Mouse (Mus musculus): ENCODE data around the gene Myh14. TPM values are rescaled to one million over a fixed set of nuclear protein-coding genes. Genes with fewer than 3 reads are reported as not detected.
A peak's percentile ranks its signal among the peaks of the same experiment; 100 is the strongest.

Gene Myh14
- total and polyA plus RNA-seq, 2 experiments from 2014 or later = 6.9 to 8.8 TPM

GRCm38 (mm10) chr7:44565414-44565813 lies 105.2 kb downstream of the Myh14 start:
- 82% methylated on average over 6 of the region's 6 CpGs for WGBS
- no peaks in the 10 kb centered on the region for H3K36me3 ChIP-seq (ENCODE audit: insufficient read depth, low read length)
- H3K27me3 ChIP-seq (ENCODE audit: insufficient read depth, low read length) = no peaks in the 10 kb centered on the region
- no peak overlapping the region for H3K4me3 ChIP-seq (ENCODE audit: low read depth, low read length)
- DNase-seq (ENCODE audit: low spot score) (no peak), ATAC-seq (ENCODE audit: low FRiP score) (no peak)
- H3K27ac ChIP-seq (ENCODE audit: low read depth, low read length) = no peak overlapping the region
- no peak for TF ChIP-seq CTCF (IDR thresholded peaks at IDR 0.05)
- H3K4me2 ChIP-seq (ENCODE audit: low read depth, low read length, poor library complexity, severe bottlenecking) = no peak overlapping the region
- no peaks in the 10 kb centered on the region for H3K9me3 ChIP-seq (ENCODE audit: low read length)
- no peaks in the 10 kb centered on the region for H3K4me1 ChIP-seq (ENCODE audit: insufficient read depth, low read length)
- no peak overlapping the region for H3K9ac ChIP-seq (replicated peaks; ENCODE audit: low read length, poor library complexity, severe bottlenecking)

DNA sequence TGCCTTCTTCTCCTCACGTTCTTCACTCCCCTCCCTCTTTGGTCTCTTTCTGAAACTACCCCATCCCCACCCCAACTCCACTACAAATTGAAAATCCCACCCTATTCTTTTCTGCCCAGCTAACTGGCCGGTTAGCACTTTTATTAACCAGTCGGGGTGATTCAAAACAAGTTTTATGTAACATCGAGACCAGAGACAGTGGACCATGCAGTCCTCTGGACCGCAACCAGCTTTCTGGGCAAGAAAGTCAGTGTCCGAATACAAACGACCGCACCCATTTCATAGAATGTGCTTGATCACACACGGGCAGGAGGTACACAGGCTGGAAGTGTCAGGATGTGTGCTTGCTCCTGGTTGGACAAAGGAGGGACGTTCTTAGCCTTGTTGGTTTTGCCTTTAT lies 106.2 kb downstream of the Myh14 start:
- no peak overlapping the region for H3K9ac ChIP-seq (replicated peaks; ENCODE audit: low read length, poor library complexity, severe bottlenecking)
- DNase-seq (ENCODE audit: low spot score) (no peak), ATAC-seq (ENCODE audit: low FRiP score) (no peak)
- H3K4me1 ChIP-seq (ENCODE audit: insufficient read depth, low read length) = no peaks in the 10 kb centered on the region
- no peaks in the 10 kb centered on the region for H3K9me3 ChIP-seq (ENCODE audit: low read length)
- 78% methylated on average over 10 of the region's 10 CpGs for WGBS
- H3K4me2 ChIP-seq (ENCODE audit: low read depth, low read length, poor library complexity, severe bottlenecking) = no peak overlapping the region
- H3K27me3 ChIP-seq (ENCODE audit: insufficient read depth, low read length) = no peaks in the 10 kb centered on the region
- no peak overlapping the region for H3K4me3 ChIP-seq (ENCODE audit: low read depth, low read length)
- no peak for TF ChIP-seq CTCF (IDR thresholded peaks at IDR 0.05)
- H3K27ac ChIP-seq (ENCODE audit: low read depth, low read length) = no peak overlapping the region
- no peaks in the 10 kb centered on the region for H3K36me3 ChIP-seq (ENCODE audit: insufficient read depth, low read length)

DNA sequence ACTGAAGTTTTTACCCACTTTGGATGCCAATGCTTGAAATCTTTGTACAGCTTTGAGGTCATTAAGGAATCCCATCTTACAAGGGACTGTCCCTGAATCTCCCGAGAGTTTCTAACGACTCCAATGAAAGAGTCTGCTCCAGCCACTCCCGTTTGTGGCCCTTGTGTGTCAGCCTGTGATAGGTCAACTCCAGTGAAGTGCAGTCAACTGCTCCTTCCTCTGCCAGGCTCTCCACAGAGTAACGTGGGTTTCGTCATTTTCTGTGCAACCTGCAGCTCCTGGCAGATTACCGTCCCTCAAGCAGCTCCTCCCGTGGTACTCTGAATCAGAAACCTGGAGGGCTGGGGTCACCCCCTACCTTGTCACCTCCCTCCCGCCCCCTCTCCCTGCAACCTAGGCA lies 107.4 kb downstream of the Myh14 start:
- Histone ChIP-seq H3K4me2 (ENCODE audit: low read depth, low read length, poor library complexity, severe bottlenecking) (no peak overlapping the region), H3K27ac (ENCODE audit: low read depth, low read length) (no peak overlapping the region), H3K4me3 (ENCODE audit: low read depth, low read length) (no peak overlapping the region), H3K4me1 (ENCODE audit: insufficient read depth, low read length) (no peaks in the 10 kb centered on the region), H3K36me3 (ENCODE audit: insufficient read depth, low read length) (no peaks in the 10 kb centered on the region), H3K27me3 (ENCODE audit: insufficient read depth, low read length) (no peaks in the 10 kb centered on the region), H3K9me3 (ENCODE audit: low read length) (no peaks in the 10 kb centered on the region), H3K9ac (replicated peaks; ENCODE audit: low read length, poor library complexity, severe bottlenecking) (no peak overlapping the region)
- no peak for TF ChIP-seq CTCF (IDR thresholded peaks at IDR 0.05)
- WGBS = 51% methylated on average over 8 of the region's 8 CpGs
- no peak for DNase-seq (ENCODE audit: low spot score)
- ATAC-seq (ENCODE audit: low FRiP score) = no peak

- DNase-seq (ENCODE audit: low spot score) = peak; percentile 90
- Histone ChIP-seq H3K4me3 (ENCODE audit: low read depth, low read length) (no peak overlapping the region), H3K9me3 (ENCODE audit: low read length) (no peaks in the 10 kb centered on the region), H3K9ac (replicated peaks; ENCODE audit: low read length, poor library complexity, severe bottlenecking) (no peak overlapping the region; the same call in 1 of the 2 replicates), H3K27ac (ENCODE audit: low read depth, low read length) (no peak overlapping the region), H3K27me3 (ENCODE audit: insufficient read depth, low read length) (no peaks in the 10 kb centered on the region), H3K4me1 (ENCODE audit: insufficient read depth, low read length) (no peaks in the 10 kb centered on the region), H3K4me2 (ENCODE audit: low read depth, low read length, poor library complexity, severe bottlenecking) (no peak overlapping the region), H3K36me3 (ENCODE audit: insufficient read depth, low read length) (no peaks in the 10 kb centered on the region)
- peak; percentile 91 for TF ChIP-seq CTCF (IDR thresholded peaks at IDR 0.05)
- WGBS = 52% methylated on average over 18 of the region's 18 CpGs
- ATAC-seq (ENCODE audit: low FRiP score) = 0 out of 2 replicates have a peak, but pooled peaks have one; percentile 73
These were observed 109.9 kb downstream of the Myh14 start for GRCm38 (mm10) chr7:44560435-44561400.

DNA sequence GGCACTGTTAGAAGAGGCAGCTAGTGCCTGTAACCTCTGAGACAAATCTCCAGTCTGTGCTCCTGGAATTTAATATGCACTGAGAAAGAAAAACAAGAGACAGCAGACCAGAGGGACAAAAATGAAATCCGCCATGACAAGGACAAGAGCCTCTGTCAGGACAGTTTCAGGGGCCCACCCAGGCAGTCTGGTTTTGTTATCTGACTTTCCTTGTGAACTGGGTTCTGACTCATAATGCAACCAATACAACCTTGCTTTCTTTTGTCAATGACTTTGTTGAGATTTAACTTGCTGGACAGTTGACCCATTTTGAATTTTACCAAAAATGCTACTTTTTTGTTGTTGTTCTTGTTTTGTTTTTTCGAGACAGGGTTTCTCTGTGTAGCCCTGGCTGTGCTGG lies 113.0 kb downstream of the Myh14 start:
- ATAC-seq (ENCODE audit: low FRiP score) (no peak), DNase-seq (ENCODE audit: low spot score) (no peak)
- WGBS = 71% methylated on average over 2 of the region's 2 CpGs
- H3K9me3 ChIP-seq (ENCODE audit: low read length) = no peaks in the 10 kb centered on the region
- 0 out of 2 replicates have a peak, but pooled peaks cover 3% of the 10 kb centered on the region for H3K27me3 ChIP-seq (ENCODE audit: insufficient read depth, low read length)
- no peak overlapping the region for H3K9ac ChIP-seq (replicated peaks; ENCODE audit: low read length, poor library complexity, severe bottlenecking)
- H3K4me3 ChIP-seq (ENCODE audit: low read depth, low read length) = no peak overlapping the region
- no peak overlapping the region for H3K27ac ChIP-seq (ENCODE audit: low read depth, low read length)
- TF ChIP-seq CTCF (IDR thresholded peaks at IDR 0.05) = no peak
- H3K4me2 ChIP-seq (ENCODE audit: low read depth, low read length, poor library complexity, severe bottlenecking) = no peak overlapping the region
- H3K36me3 ChIP-seq (ENCODE audit: insufficient read depth, low read length) = no peaks in the 10 kb centered on the region
- H3K4me1 ChIP-seq (ENCODE audit: insufficient read depth, low read length) = 0 out of 2 replicates have a peak, but pooled peaks cover 4% of the 10 kb centered on the region

Other genes starting within 250 kb of the Myh14 start
- 589 and 657 TPM in 2 replicates for gene Lrrc4b, start 241.8 kb downstream of the Myh14 start, total RNA-seq (2014; rRNA removed)
- 24.2 and 26.9 TPM in 2 replicates for gene Lrrc4b, start 241.8 kb downstream of the Myh14 start, polyA plus RNA-seq (2015; fragmentation: Nextera tagmentation; extraction: Ambion mirVana)
- 7.1 and 11.8 TPM in 2 replicates for gene Aspdh, start 205.5 kb downstream of the Myh14 start, total RNA-seq (2014; rRNA removed)
- gene Aspdh, start 205.5 kb downstream of the Myh14 start, polyA plus RNA-seq (2015; fragmentation: Nextera tagmentation; extraction: Ambion mirVana) = 2.1 and 3.7 TPM in 2 replicates
- 25.5 and 38.5 TPM in 2 replicates for gene Josd2, start 202.9 kb downstream of the Myh14 start, total RNA-seq (2014; rRNA removed)
- 22.7 and 25.4 TPM in 2 replicates for gene Josd2, start 202.9 kb downstream of the Myh14 start, polyA plus RNA-seq (2015; fragmentation: Nextera tagmentation; extraction: Ambion mirVana)
- 247 and 273 TPM in 2 replicates for gene Emc10, start 174.3 kb downstream of the Myh14 start, total RNA-seq (2014; rRNA removed)
- gene Emc10, start 174.3 kb downstream of the Myh14 start, polyA plus RNA-seq (2015; fragmentation: Nextera tagmentation; extraction: Ambion mirVana) = 150 and 154 TPM in 2 replicates
- gene Fam71e1, start 174.3 kb downstream of the Myh14 start, total RNA-seq (2014; rRNA removed) = 18.5 and 19.3 TPM in 2 replicates
- gene Fam71e1, start 174.3 kb downstream of the Myh14 start, polyA plus RNA-seq (2015; fragmentation: Nextera tagmentation; extraction: Ambion mirVana) = 23.8 and 27.7 TPM in 2 replicates
- 0.27 and 0.38 TPM in 2 replicates for gene Mybpc2, start 146.2 kb downstream of the Myh14 start, total RNA-seq (2014; rRNA removed)
- gene Mybpc2, start 146.2 kb downstream of the Myh14 start, polyA plus RNA-seq (2015; fragmentation: Nextera tagmentation; extraction: Ambion mirVana) = 0.28 and 0.34 TPM in 2 replicates
- gene Spib, start 138.8 kb downstream of the Myh14 start, total RNA-seq (2014; rRNA removed) = 0.19 TPM in 1 of 2 replicates, not detected in the other
- gene Spib, start 138.8 kb downstream of the Myh14 start, polyA plus RNA-seq (2015; fragmentation: Nextera tagmentation; extraction: Ambion mirVana) = 0.14 TPM in 1 of 2 replicates, not detected in the other
- gene Pold1, start 122.0 kb downstream of the Myh14 start, total RNA-seq (2014; rRNA removed) = 12.9 and 17.5 TPM in 2 replicates
- gene Pold1, start 122.0 kb downstream of the Myh14 start, polyA plus RNA-seq (2015; fragmentation: Nextera tagmentation; extraction: Ambion mirVana) = 8.8 and 9.6 TPM in 2 replicates
- gene Nr1h2, start 116.9 kb downstream of the Myh14 start, total RNA-seq (2014; rRNA removed) = 46.8 and 47.7 TPM in 2 replicates
- gene Nr1h2, start 116.9 kb downstream of the Myh14 start, polyA plus RNA-seq (2015; fragmentation: Nextera tagmentation; extraction: Ambion mirVana) = 41.2 and 48.0 TPM in 2 replicates
- gene Napsa, start 98.5 kb downstream of the Myh14 start, total RNA-seq (2014; rRNA removed) = not detected in 2 replicates
- 0.79 and 0.82 TPM in 2 replicates for gene Napsa, start 98.5 kb downstream of the Myh14 start, polyA plus RNA-seq (2015; fragmentation: Nextera tagmentation; extraction: Ambion mirVana)
- gene Kcnc3, start 80.2 kb downstream of the Myh14 start, total RNA-seq (2014; rRNA removed) = 17.2 and 25.4 TPM in 2 replicates
- 6.2 and 6.6 TPM in 2 replicates for gene Kcnc3, start 80.2 kb downstream of the Myh14 start, polyA plus RNA-seq (2015; fragmentation: Nextera tagmentation; extraction: Ambion mirVana)
- not detected in 2 replicates for gene Izumo2, start 37.9 kb upstream of the Myh14 start, total RNA-seq (2014; rRNA removed)
- gene Izumo2, start 37.9 kb upstream of the Myh14 start, polyA plus RNA-seq (2015; fragmentation: Nextera tagmentation; extraction: Ambion mirVana) = not detected in 2 replicates
- 22.8 and 23.3 TPM in 2 replicates for gene Vrk3, start 77.6 kb upstream of the Myh14 start, total RNA-seq (2014; rRNA removed)
- 23.5 and 26.4 TPM in 2 replicates for gene Vrk3, start 77.6 kb upstream of the Myh14 start, polyA plus RNA-seq (2015; fragmentation: Nextera tagmentation; extraction: Ambion mirVana)
- gene Zfp473, start 80.2 kb upstream of the Myh14 start, total RNA-seq (2014; rRNA removed) = 1.1 TPM in 2 replicates
- gene Zfp473, start 80.2 kb upstream of the Myh14 start, polyA plus RNA-seq (2015; fragmentation: Nextera tagmentation; extraction: Ambion mirVana) = 0.48 and 0.51 TPM in 2 replicates
- gene Nup62, start 145.2 kb upstream of the Myh14 start, total RNA-seq (2014; rRNA removed) = 51.4 and 65.9 TPM in 2 replicates
- gene Nup62, start 145.2 kb upstream of the Myh14 start, polyA plus RNA-seq (2015; fragmentation: Nextera tagmentation; extraction: Ambion mirVana) = 45.8 and 46.9 TPM in 2 replicates
- gene Il4i1, start 145.5 kb upstream of the Myh14 start, total RNA-seq (2014; rRNA removed) = not detected in 2 replicates
- 0.62 and 1.1 TPM in 2 replicates for gene Il4i1, start 145.5 kb upstream of the Myh14 start, polyA plus RNA-seq (2015; fragmentation: Nextera tagmentation; extraction: Ambion mirVana)
- gene Atf5, start 145.8 kb upstream of the Myh14 start, total RNA-seq (2014; rRNA removed) = 4.8 and 6.8 TPM in 2 replicates
- gene Atf5, start 145.8 kb upstream of the Myh14 start, polyA plus RNA-seq (2015; fragmentation: Nextera tagmentation; extraction: Ambion mirVana) = 3.4 and 3.7 TPM in 2 replicates
- gene Akt1s1, start 178.1 kb upstream of the Myh14 start, total RNA-seq (2014; rRNA removed) = 104 and 120 TPM in 2 replicates
- gene Akt1s1, start 178.1 kb upstream of the Myh14 start, polyA plus RNA-seq (2015; fragmentation: Nextera tagmentation; extraction: Ambion mirVana) = 89.1 and 91.0 TPM in 2 replicates
- gene Tbc1d17, start 178.2 kb upstream of the Myh14 start, total RNA-seq (2014; rRNA removed) = 79.7 and 129 TPM in 2 replicates
- 115 and 126 TPM in 2 replicates for gene Tbc1d17, start 178.2 kb upstream of the Myh14 start, polyA plus RNA-seq (2015; fragmentation: Nextera tagmentation; extraction: Ambion mirVana)
- 29.5 and 32.4 TPM in 2 replicates for gene Pnkp, start 186.3 kb upstream of the Myh14 start, total RNA-seq (2014; rRNA removed)
- 31.2 and 31.5 TPM in 2 replicates for gene Pnkp, start 186.3 kb upstream of the Myh14 start, polyA plus RNA-seq (2015; fragmentation: Nextera tagmentation; extraction: Ambion mirVana)
- gene Ptov1, start 198.9 kb upstream of the Myh14 start, total RNA-seq (2014; rRNA removed) = 484 and 500 TPM in 2 replicates
- gene Ptov1, start 198.9 kb upstream of the Myh14 start, polyA plus RNA-seq (2015; fragmentation: Nextera tagmentation; extraction: Ambion mirVana) = 430 and 439 TPM in 2 replicates
- gene Med25, start 221.9 kb upstream of the Myh14 start, total RNA-seq (2014; rRNA removed) = 153 and 182 TPM in 2 replicates
- 150 and 154 TPM in 2 replicates for gene Med25, start 221.9 kb upstream of the Myh14 start, polyA plus RNA-seq (2015; fragmentation: Nextera tagmentation; extraction: Ambion mirVana)
- gene Fuz, start 225.2 kb upstream of the Myh14 start, total RNA-seq (2014; rRNA removed) = 18.5 and 22.4 TPM in 2 replicates
- gene Fuz, start 225.2 kb upstream of the Myh14 start, polyA plus RNA-seq (2015; fragmentation: Nextera tagmentation; extraction: Ambion mirVana) = 14.8 and 15.4 TPM in 2 replicates